8 mouse cellular contexts compared by ENCODE assay signal in genomic region chr11:51637971-51638414, GRCm38 (mm10). TPM values are rescaled to one million over a fixed set of nuclear protein-coding genes. Genes with fewer than 3 reads are reported as not detected.
DNase-seq lines count a peak whose midpoint lies in the region; ATAC-seq and TF ChIP-seq lines count a peak whose summit lies in the region.

No protein-coding gene starts in this region.

- H3K9ac ChIP-seq in ES-E14 (ENCODE audit: insufficient read depth, low read depth, low read length, poor library complexity, severe bottlenecking), result peak overlapping the region; percentile 18; the same call in 1 of the 2 replicates
- no peak overlapping the region for H3K9ac ChIP-seq in forebrain, embryonic 12.5 days
- no peak overlapping the region for H3K9ac ChIP-seq in lung, embryonic 15.5 days

- H3K4me3 ChIP-seq in ES-E14 (ENCODE audit: insufficient read depth in 1 of 2, low read depth in 1 of 2, low read length in 2 of 2, poor library complexity in 1 of 2, severe bottlenecking in 1 of 2), result peak overlapping the region in 1 of 2 experiments; percentile 37; a peak in 3 of 4 replicates
- no peak overlapping the region for H3K4me3 ChIP-seq in forebrain, embryonic 12.5 days (replicated peaks)
- peak overlapping the region; percentile 8; the same call in 1 of the 2 replicates for H3K4me3 ChIP-seq in lung, embryonic 15.5 days

- in situ Hi-C loops in ES-E14 (cut with MboI; ENCODE audit: low sequenced_read_pairs in 2 of 2, unreplicated experiment in 2 of 2), result no loop called here

- peak overlapping the region; percentile 42 for H3K4me2 ChIP-seq in forebrain, embryonic 12.5 days
- H3K4me2 ChIP-seq in lung, embryonic 15.5 days, result peak overlapping the region; percentile 46

- H3K27me3 ChIP-seq in forebrain, embryonic 12.5 days, result peaks cover 5% of the 10 kb centered on the region; the same call in 1 of the 2 replicates
- no peaks in the 10 kb centered on the region for H3K27me3 ChIP-seq in lung, embryonic 15.5 days

- 4% methylated on average over 17 of the region's 17 CpGs for WGBS in forebrain, embryonic 12.5 days
- WGBS in lung, embryonic 15.5 days, result 4% methylated on average over 17 of the region's 17 CpGs

- no peak for ATAC-seq in forebrain, embryonic 12.5 days (ENCODE audit: low FRiP score)
- ATAC-seq in inflammation-experienced regulatory T-cells, adult 6 months, result peak; percentile 26
- 0 out of 2 replicates have a peak, but pooled peaks have one; percentile 7 for ATAC-seq in lung, embryonic 15.5 days (ENCODE audit: borderline replicate concordance, extremely low read depth, low FRiP score, low TSS enrichment)
- ATAC-seq in activated CD4-positive, CD25-positive, alpha-beta regulatory T cell, adult 4 months, result no peak

- peak overlapping the region; percentile 85 for H3K27ac ChIP-seq in ES-E14 (ENCODE audit: insufficient read depth, low read depth, low read length, poor library complexity, severe bottlenecking)
- H3K27ac ChIP-seq in forebrain, embryonic 12.5 days, result no peak overlapping the region
- H3K27ac ChIP-seq in lung, embryonic 15.5 days, result peak overlapping the region; percentile 63

- H3K36me3 ChIP-seq in ES-E14 (ENCODE audit: control insufficient read depth, insufficient read depth, low read length, poor library complexity, severe bottlenecking), result peaks cover 8% of the 10 kb centered on the region
- H3K36me3 ChIP-seq in forebrain, embryonic 12.5 days (replicated peaks), result no peaks in the 10 kb centered on the region
- peaks cover 1% of the 10 kb centered on the region; the same call in 1 of the 2 replicates for H3K36me3 ChIP-seq in lung, embryonic 15.5 days

- H3K9me3 ChIP-seq in ES-E14 (ENCODE audit: control insufficient read depth, insufficient read depth, low read depth, low read length), result no peaks in the 10 kb centered on the region
- H3K9me3 ChIP-seq in forebrain, embryonic 12.5 days, result no peaks in the 10 kb centered on the region
- no peaks in the 10 kb centered on the region for H3K9me3 ChIP-seq in lung, embryonic 15.5 days

- peaks cover 5 to 11% of the 10 kb centered on the region in 2 experiments; a peak in 3 of 4 replicates for H3K4me1 ChIP-seq in ES-E14 (ENCODE audit: control insufficient read depth in 2 of 2, insufficient read depth in 2 of 2, low read length in 2 of 2, poor library complexity in 1 of 2)
- H3K4me1 ChIP-seq in forebrain, embryonic 12.5 days, result peaks cover 27% of the 10 kb centered on the region
- peaks cover 32% of the 10 kb centered on the region for H3K4me1 ChIP-seq in lung, embryonic 15.5 days

- peak; percentile 85 to 86 for DNase-seq in B cell, adult 2 months
- peak; percentile 90 for DNase-seq in ES-E14 (ENCODE audit: low read depth, low spot score)
- peak; percentile 65 to 71 for DNase-seq in spleen, adult 18-20 months
- DNase-seq in urinary bladder, adult 2 months (ENCODE audit: low spot score), result no peak

TF ChIP-seq in ES-E14, 5 proteins besides CTCF, POLR2A, EP300 and RAD21:
- no peak for TF ChIP-seq MAFK (IDR thresholded peaks at IDR 0.05; ENCODE audit: insufficient read depth, low read depth, low read length)
- no peak for TF ChIP-seq ZC3H11A (IDR thresholded peaks at IDR 0.05; ENCODE audit: borderline replicate concordance, low read depth, low read length)
- TF ChIP-seq ZNF384 (IDR thresholded peaks at IDR 0.05; ENCODE audit: low read depth, low read length), result no peak
- no peak for TF ChIP-seq CHD2 (IDR thresholded peaks at IDR 0.05; ENCODE audit: low read depth, low read length)
- TF ChIP-seq HCFC1 (IDR thresholded peaks at IDR 0.05; ENCODE audit: borderline replicate concordance, insufficient read depth, low read length), result no peak

RNA-seq across cellular contexts. Expression of gene Rmnd5b, which starts 2.3 kb away (rescaled TPM):
- 41.1 and 96.5 TPM in 2 replicates for total RNA-seq in ES-E14 (2012; rRNA removed)
- polyA plus RNA-seq in forebrain, embryonic 12.5 days (2016; fragmentation: Nextera tagmentation; extraction: Ambion mirVana), result 43.4 and 44.7 TPM in 2 replicates
- polyA plus RNA-seq in inflammation-experienced regulatory T-cells, adult 6 months (2017; shearing (Covaris generic)), result 10 to 100 TPM; 35.7 to 40.3 (median 38.6) TPM
- 43.7 and 43.8 TPM in 2 replicates for polyA plus RNA-seq in lung, embryonic 15.5 days (2015; fragmentation: Nextera tagmentation; extraction: Ambion mirVana)
- 10 to 100 TPM; 33.3 to 38.6 TPM for polyA plus RNA-seq in activated CD4-positive, CD25-positive, alpha-beta regulatory T cell, adult 4 months (2017; shearing (Covaris generic))
- polyA plus RNA-seq in urinary bladder, adult 2 months (2012; rRNA removed), result 35.3 and 43.4 TPM in 2 replicates

RNA-seq across cellular contexts. Expression of gene N4bp3, which starts 12.6 kb away (rescaled TPM):
- 23.7 and 43.8 TPM in 2 replicates for total RNA-seq in ES-E14 (2012; rRNA removed)
- polyA plus RNA-seq in forebrain, embryonic 12.5 days (2016; fragmentation: Nextera tagmentation; extraction: Ambion mirVana), result 9.5 and 10.5 TPM in 2 replicates
- polyA plus RNA-seq in inflammation-experienced regulatory T-cells, adult 6 months (2017; shearing (Covaris generic)), result 1 to 10 TPM; 1.3 to 2.4 (median 1.4) TPM
- polyA plus RNA-seq in lung, embryonic 15.5 days (2015; fragmentation: Nextera tagmentation; extraction: Ambion mirVana), result 46.2 and 46.6 TPM in 2 replicates
- polyA plus RNA-seq in activated CD4-positive, CD25-positive, alpha-beta regulatory T cell, adult 4 months (2017; shearing (Covaris generic)), result 1 to 10 TPM; 1.7 to 2.1 TPM
- 4.2 and 4.9 TPM in 2 replicates for polyA plus RNA-seq in urinary bladder, adult 2 months (2012; rRNA removed)

RNA-seq across cellular contexts. Expression of gene D930048N14Rik, which starts 12.8 kb away (rescaled TPM):
- 4.1 and 12.2 TPM in 2 replicates for total RNA-seq in ES-E14 (2012; rRNA removed)
- polyA plus RNA-seq in forebrain, embryonic 12.5 days (2016; fragmentation: Nextera tagmentation; extraction: Ambion mirVana), result 0.66 and 0.91 TPM in 2 replicates
- 1 to 10 TPM in 2 of 3 experiments, under 1 TPM in 1; 0.86 to 1.5 (median 1.0) TPM for polyA plus RNA-seq in inflammation-experienced regulatory T-cells, adult 6 months (2017; shearing (Covaris generic))
- 2.7 and 3.9 TPM in 2 replicates for polyA plus RNA-seq in lung, embryonic 15.5 days (2015; fragmentation: Nextera tagmentation; extraction: Ambion mirVana)
- polyA plus RNA-seq in activated CD4-positive, CD25-positive, alpha-beta regulatory T cell, adult 4 months (2017; shearing (Covaris generic)), result 1 to 10 TPM in 1 of 2 experiments, under 1 TPM in 1; 0.60 to 1.1 TPM
- 15.1 and 20.6 TPM in 2 replicates for polyA plus RNA-seq in urinary bladder, adult 2 months (2012; rRNA removed)

RNA-seq across cellular contexts. Expression of gene Nhp2, which starts 18.5 kb away (rescaled TPM):
- 452 and 461 TPM in 2 replicates for total RNA-seq in ES-E14 (2012; rRNA removed)
- polyA plus RNA-seq in forebrain, embryonic 12.5 days (2016; fragmentation: Nextera tagmentation; extraction: Ambion mirVana), result 126 and 131 TPM in 2 replicates
- polyA plus RNA-seq in inflammation-experienced regulatory T-cells, adult 6 months (2017; shearing (Covaris generic)), result 100 to 1,000 TPM; 100 to 149 (median 102) TPM
- 126 and 144 TPM in 2 replicates for polyA plus RNA-seq in lung, embryonic 15.5 days (2015; fragmentation: Nextera tagmentation; extraction: Ambion mirVana)
- 100 to 1,000 TPM; 128 to 145 TPM for polyA plus RNA-seq in activated CD4-positive, CD25-positive, alpha-beta regulatory T cell, adult 4 months (2017; shearing (Covaris generic))
- 48.8 and 55.7 TPM in 2 replicates for polyA plus RNA-seq in urinary bladder, adult 2 months (2012; rRNA removed)

RNA-seq across cellular contexts. Expression of gene Hnrnpab, which starts 31.3 kb away (rescaled TPM):
- total RNA-seq in ES-E14 (2012; rRNA removed), result 334 and 505 TPM in 2 replicates
- polyA plus RNA-seq in forebrain, embryonic 12.5 days (2016; fragmentation: Nextera tagmentation; extraction: Ambion mirVana), result 853 and 874 TPM in 2 replicates
- polyA plus RNA-seq in inflammation-experienced regulatory T-cells, adult 6 months (2017; shearing (Covaris generic)), result 10 to 100 TPM; 32.6 to 39.5 (median 35.5) TPM
- polyA plus RNA-seq in lung, embryonic 15.5 days (2015; fragmentation: Nextera tagmentation; extraction: Ambion mirVana), result 465 and 488 TPM in 2 replicates
- polyA plus RNA-seq in activated CD4-positive, CD25-positive, alpha-beta regulatory T cell, adult 4 months (2017; shearing (Covaris generic)), result 10 to 100 TPM; 39.0 to 43.1 TPM
- 198 and 201 TPM in 2 replicates for polyA plus RNA-seq in urinary bladder, adult 2 months (2012; rRNA removed)

Comparison
In these comparisons a context has a peak if more than half of its experiments do, and no peak if none do; other contexts are left out.
1. ATAC-seq: peak in inflammation-experienced regulatory T-cells, adult 6 months (single experiment) and lung, embryonic 15.5 days (single experiment); none in forebrain, embryonic 12.5 days (single experiment) and activated CD4-positive, CD25-positive, alpha-beta regulatory T cell, adult 4 months (single experiment).